Mouse (Mus musculus) lung, adult 2 months (tissue): ENCODE data around the gene Tpm1. TPM values are rescaled to one million over a fixed set of nuclear protein-coding genes. Genes with fewer than 3 reads are reported as not detected.

ENCODE experiments used
- DNase-seq: peaks from one replicate; pipeline ENCODE4 v3.0.0; 2022
- H3K4me1 ChIP-seq: fragments of 200-500 bp; 2 replicates; pipeline ENCODE4 v1.6.1; 2011; ENCODE audit warnings: low read length; ENCODE audit not compliant: control insufficient read depth, insufficient read depth
- H3K4me3 ChIP-seq: fragments of 200-500 bp; replicated peaks from 2 replicates; pipeline ENCODE3; 2011; ENCODE audit warnings: low read depth, mild to moderate bottlenecking, control low read depth, low read length; ENCODE audit errors: extremely low read depth
- CTCF ChIP-seq: fragments of 200-500 bp; IDR thresholded peaks from 2 replicates; pipeline ENCODE4 v1.5.1; 2011; ENCODE audit warnings: mild to moderate bottlenecking, low read length, control low read depth; ENCODE audit not compliant: insufficient read depth
- POLR2A ChIP-seq: fragments of 200-500 bp; IDR thresholded peaks from 2 replicates; pipeline ENCODE4 v1.6.1; 2011; ENCODE audit warnings: low read depth, mild to moderate bottlenecking, control low read depth, low read length, borderline replicate concordance; ENCODE audit errors: extremely low read depth
- WGBS: fragments of 180-500 bp; shearing (Covaris S2); methylation state at CpG from one replicate; pipeline ENCODE4 v1.1.7; 2018; 5-methylcytosine and 5-hydroxymethylcytosine counted together
- polyA plus RNA-seq: library from polyadenylated mRNA; depleted of rRNA; stranded (reverse); fragments of >200 nt; gene quantifications from 2 replicates; pipeline ENCODE4 v1.2.3, GENCODE M21; 2012

Tpm1 gene
- polyA plus RNA-seq, 1 experiment = 359 TPM

- Histone ChIP-seq H3K4me1 (peaks cover 11% of the 10 kb centered on the region), H3K4me3 (no peak overlapping the region)
- TF ChIP-seq POLR2A = no peak
- TF ChIP-seq CTCF = no peak
- no peak for DNase-seq
- 75% methylated on average over 13 of the region's 13 CpGs for WGBS
Observed at GRCm38 (mm10) chr9:67029518-67029917, 19.7 kb downstream of the Tpm1 start.

DNA sequence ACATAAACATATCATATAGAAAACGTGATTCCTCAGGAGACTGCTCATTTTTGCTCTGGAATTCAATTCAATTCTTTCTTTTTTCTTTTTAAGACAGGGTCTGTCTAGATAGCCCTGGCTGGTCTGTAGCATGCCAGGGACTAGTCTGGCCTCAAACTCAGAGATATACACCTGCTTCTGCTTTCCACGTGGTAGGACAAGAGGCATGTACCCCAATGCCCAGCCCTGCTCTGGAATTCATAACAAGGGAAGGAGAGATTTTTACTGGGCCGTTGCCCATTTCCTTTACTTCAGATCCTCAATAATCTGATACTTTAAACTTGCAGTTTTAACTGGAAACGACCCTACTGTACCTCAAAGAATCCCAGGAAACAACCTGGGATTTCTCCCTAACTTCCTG, 20.3 kb downstream of the Tpm1 start:
- Histone ChIP-seq H3K4me3 (no peak overlapping the region), H3K4me1 (peaks cover 11% of the 10 kb centered on the region)
- WGBS = 36% methylated on average over 4 of the region's 4 CpGs
- no peak for DNase-seq
- TF ChIP-seq POLR2A (no peak), CTCF (no peak)

GRCm38 (mm10) chr9:67028133-67028724, 21.0 kb downstream of the Tpm1 start:
- WGBS = 63% methylated on average over 12 of the region's 12 CpGs
- TF ChIP-seq CTCF = no peak
- no peak for TF ChIP-seq POLR2A
- H3K4me3 ChIP-seq = no peak overlapping the region
- no peak for DNase-seq
- H3K4me1 ChIP-seq = peaks cover 13% of the 10 kb centered on the region

- WGBS = 75% methylated on average over 7 of the region's 7 CpGs
- no peak overlapping the region for H3K4me3 ChIP-seq
- H3K4me1 ChIP-seq = peaks cover 13% of the 10 kb centered on the region
- no peak for TF ChIP-seq POLR2A
- TF ChIP-seq CTCF = no peak
- DNase-seq = no peak
Observed at GRCm38 (mm10) chr9:67026890-67027289, 22.3 kb downstream of the Tpm1 start.

GRCm38 (mm10) chr9:67026061-67026460, 23.1 kb downstream of the Tpm1 start:
- peaks cover 13% of the 10 kb centered on the region for H3K4me1 ChIP-seq
- 83% methylated on average over 7 of the region's 7 CpGs for WGBS
- no peak for DNase-seq
- H3K4me3 ChIP-seq = no peak overlapping the region
- no peak for TF ChIP-seq CTCF
- TF ChIP-seq POLR2A = no peak

GRCm38 (mm10) chr9:67024889-67025692, 24.1 kb downstream of the Tpm1 start:
- no peak for TF ChIP-seq CTCF
- no peak for TF ChIP-seq POLR2A
- WGBS = 39% methylated on average over 17 of the region's 17 CpGs
- no peak for DNase-seq
- no peak overlapping the region for H3K4me3 ChIP-seq
- H3K4me1 ChIP-seq = peaks cover 15% of the 10 kb centered on the region

DNA sequence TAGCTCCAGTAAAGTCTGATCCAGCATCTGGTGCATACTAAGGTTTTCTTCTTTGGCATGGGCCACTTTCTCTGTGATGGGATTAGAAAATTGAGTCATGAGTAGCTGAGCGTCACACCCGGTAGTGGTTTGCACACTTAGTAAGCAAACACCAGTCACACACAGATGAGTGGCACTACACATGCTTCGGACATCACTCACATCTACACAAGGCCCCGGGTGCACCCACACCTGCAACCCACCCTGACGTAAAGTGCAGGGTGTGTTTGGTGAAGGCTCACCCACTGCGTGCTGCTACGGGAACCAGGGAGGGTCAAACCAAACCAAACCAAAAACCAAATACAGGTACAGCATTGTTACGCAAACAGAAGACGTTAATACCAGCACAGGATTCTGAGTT, 25.8 kb downstream of the Tpm1 start:
- Histone ChIP-seq H3K4me1 (peaks cover 17% of the 10 kb centered on the region), H3K4me3 (no peak overlapping the region)
- no peak for DNase-seq
- 75% methylated on average over 9 of the region's 9 CpGs for WGBS
- TF ChIP-seq POLR2A (no peak), CTCF (no peak)

GRCm38 (mm10) chr9:67020063-67020462, 29.1 kb downstream of the Tpm1 start:
- 14% methylated on average over 2 of the region's 2 CpGs for WGBS
- TF ChIP-seq POLR2A = no peak
- no peak for TF ChIP-seq CTCF
- H3K4me3 ChIP-seq = no peak overlapping the region
- H3K4me1 ChIP-seq = peaks cover 14% of the 10 kb centered on the region
- DNase-seq = no peak

DNA sequence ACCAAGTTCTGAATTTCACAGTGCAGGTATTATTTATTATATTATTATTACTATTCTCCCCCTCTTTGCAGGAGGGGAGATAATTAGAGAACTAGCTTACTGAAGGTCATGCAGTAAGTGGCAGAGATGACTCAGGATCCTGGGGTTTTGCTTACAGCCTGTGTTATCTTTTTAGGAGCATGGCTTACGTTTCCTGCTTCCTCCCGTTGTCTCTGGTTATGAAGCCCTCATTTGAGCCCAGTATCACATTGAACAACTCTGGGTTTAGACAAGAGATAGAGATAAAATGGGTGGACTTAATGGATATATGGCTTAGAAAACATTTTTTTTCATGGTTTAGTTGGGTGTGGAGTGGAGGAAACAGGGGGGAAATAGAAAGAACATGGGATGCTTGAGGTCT, 35.7 kb downstream of the Tpm1 start:
- WGBS = 30% methylated on average over 2 of the region's 2 CpGs
- Histone ChIP-seq H3K4me1 (peaks cover 9% of the 10 kb centered on the region), H3K4me3 (no peak overlapping the region)
- no peak for TF ChIP-seq CTCF
- no peak for TF ChIP-seq POLR2A
- no peak for DNase-seq

- no peak for TF ChIP-seq POLR2A
- TF ChIP-seq CTCF = no peak
- no peak overlapping the region for H3K4me3 ChIP-seq
- DNase-seq = no peak
- H3K4me1 ChIP-seq = peaks cover 9% of the 10 kb centered on the region
- WGBS = 55% methylated on average over 3 of the region's 3 CpGs
Observed at GRCm38 (mm10) chr9:67012470-67012869, 36.7 kb downstream of the Tpm1 start.
